Comparison of ENCODE assay signal across 8 mouse cellular contexts in the genomic region with DNA sequence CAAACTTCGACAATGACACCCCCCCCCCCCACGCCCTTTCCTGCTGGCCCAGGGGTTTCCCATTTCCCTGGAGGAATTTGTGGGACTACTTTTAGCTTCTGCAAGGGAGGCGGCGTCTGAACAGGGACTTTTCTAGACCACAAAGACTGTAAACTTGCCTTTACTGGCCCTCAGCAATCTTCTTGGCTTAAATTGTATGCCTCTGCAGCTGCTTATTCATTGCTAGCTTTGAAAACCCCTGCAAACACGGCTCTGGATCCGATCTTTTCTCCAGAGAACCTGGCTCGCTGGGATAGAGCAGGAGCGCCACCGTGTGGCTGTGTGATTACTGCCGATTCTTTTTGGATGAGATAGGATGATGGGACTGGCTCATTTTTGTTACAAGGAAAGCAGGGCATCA. TPM values are rescaled to one million over a fixed set of nuclear protein-coding genes. Genes with fewer than 3 reads are reported as not detected.
A peak's percentile ranks its signal among the peaks of the same experiment; 100 is the strongest.
DNase-seq lines count a peak whose midpoint lies in the region; ATAC-seq lines count a peak whose summit lies in the region.

No protein-coding gene starts in this region.

- H3K9ac ChIP-seq in heart, embryonic 15.5 days, result peak overlapping the region; percentile 38; the same call in 1 of the 2 replicates
- peak overlapping the region; percentile 47 for H3K9ac ChIP-seq in liver, embryonic 12.5 days

- peak; percentile 65 for ATAC-seq in CD4-positive, CD25-positive, alpha-beta regulatory T cell, adult 4 months
- 0 out of 2 replicates have a peak, but pooled peaks have one; percentile 40 for ATAC-seq in heart, embryonic 15.5 days (replicated peaks; ENCODE audit: insufficient number of reproducible peaks, insufficient read depth, low FRiP score, low read depth)
- peak; percentile 66 for ATAC-seq in liver, embryonic 12.5 days

- H3K27me3 ChIP-seq in forebrain, embryonic 10.5 days (ENCODE audit: poor library complexity, severe bottlenecking), result no peaks in the 10 kb centered on the region
- H3K27me3 ChIP-seq in heart, embryonic 15.5 days, result no peaks in the 10 kb centered on the region
- H3K27me3 ChIP-seq in liver, embryonic 12.5 days (replicated peaks), result no peaks in the 10 kb centered on the region
- no peaks in the 10 kb centered on the region for H3K27me3 ChIP-seq in splenic B cell, adult 2 months (ENCODE audit: control insufficient read depth, insufficient read depth, low read length, poor library complexity, severe bottlenecking)

- peak; percentile 20 for DNase-seq in c-Kit-negative CD71-positive TER-119-positive erythroid progenitor cells, embryonic 14.5 days (ENCODE audit: low read depth, low spot score)
- DNase-seq in forebrain, embryonic 10.5 days (ENCODE audit: extremely low spot score, low spot score), result peak; percentile 86
- peak; percentile 91 for DNase-seq in kidney, postnatal 14 days
- peak; percentile 94 for DNase-seq in naive thymus-derived CD4-positive, alpha-beta T cell, adult 2 months (ENCODE audit: low read depth)
- peak; percentile 87 for DNase-seq in splenic B cell, adult 2 months (ENCODE audit: low read depth, low spot score)

- H3K27ac ChIP-seq in forebrain, embryonic 10.5 days, result no peak overlapping the region
- H3K27ac ChIP-seq in heart, embryonic 15.5 days, result peak overlapping the region; percentile 39; the same call in 1 of the 2 replicates
- H3K27ac ChIP-seq in liver, embryonic 12.5 days, result peak overlapping the region; percentile 62; the same call in 1 of the 2 replicates

- no peaks in the 10 kb centered on the region for H3K36me3 ChIP-seq in forebrain, embryonic 10.5 days (replicated peaks)
- no peaks in the 10 kb centered on the region for H3K36me3 ChIP-seq in heart, embryonic 15.5 days
- H3K36me3 ChIP-seq in liver, embryonic 12.5 days, result no peaks in the 10 kb centered on the region
- H3K36me3 ChIP-seq in splenic B cell, adult 2 months (ENCODE audit: control insufficient read depth, insufficient read depth, low read length, poor library complexity, severe bottlenecking), result no peaks in the 10 kb centered on the region

- H3K4me2 ChIP-seq in heart, embryonic 15.5 days, result peak overlapping the region; percentile 56
- H3K4me2 ChIP-seq in liver, embryonic 12.5 days, result peak overlapping the region; percentile 69

- 11% methylated on average over 10 of the region's 10 CpGs for WGBS in forebrain, embryonic 10.5 days
- WGBS in heart, embryonic 15.5 days, result 10% methylated on average over 10 of the region's 10 CpGs
- 3% methylated on average over 10 of the region's 10 CpGs for WGBS in liver, embryonic 12.5 days (ENCODE audit: insufficient replicate concordance)

- peak overlapping the region; percentile 31; the same call in 1 of the 2 replicates for H3K4me3 ChIP-seq in forebrain, embryonic 10.5 days
- H3K4me3 ChIP-seq in heart, embryonic 15.5 days, result peak overlapping the region; percentile 17
- peak overlapping the region; percentile 37 for H3K4me3 ChIP-seq in liver, embryonic 12.5 days

- H3K4me1 ChIP-seq in forebrain, embryonic 10.5 days, result peaks cover 11% of the 10 kb centered on the region
- H3K4me1 ChIP-seq in heart, embryonic 15.5 days (replicated peaks), result peaks cover 5% of the 10 kb centered on the region; the same call in 1 of the 2 replicates
- H3K4me1 ChIP-seq in liver, embryonic 12.5 days, result peaks cover 10% of the 10 kb centered on the region

- no peaks in the 10 kb centered on the region for H3K9me3 ChIP-seq in forebrain, embryonic 10.5 days
- no peaks in the 10 kb centered on the region for H3K9me3 ChIP-seq in heart, embryonic 15.5 days (replicated peaks)
- no peaks in the 10 kb centered on the region for H3K9me3 ChIP-seq in liver, embryonic 12.5 days (replicated peaks)

RNA-seq across cellular contexts. Expression of a gene that starts 32.7 kb away (rescaled TPM):
- under 1 TPM in 1 of 2 experiments, not detected in 1; 0.94 TPM for polyA plus RNA-seq in CD4-positive, CD25-positive, alpha-beta regulatory T cell, adult 4 months (2017; shearing (Covaris generic))
- not detected in 2 replicates for polyA plus RNA-seq in forebrain, embryonic 10.5 days (2016; fragmentation: Nextera tagmentation; extraction: Ambion mirVana)
- polyA plus RNA-seq in heart, embryonic 15.5 days (2015; fragmentation: Nextera tagmentation; extraction: Ambion mirVana), result not detected in 2 replicates
- polyA plus RNA-seq in liver, embryonic 12.5 days (2016; fragmentation: Nextera tagmentation; extraction: Ambion mirVana), result not detected in 2 replicates

Comparison
In these comparisons a context has a peak if more than half of its experiments do, and no peak if none do; other contexts are left out.
1. DNase-seq: peak in every context shown above with its lines; median percentile 94 in naive thymus-derived CD4-positive, alpha-beta T cell, adult 2 months; 91 in kidney, postnatal 14 days; 87 in splenic B cell, adult 2 months; 86 in forebrain, embryonic 10.5 days; 20 in c-Kit-negative CD71-positive TER-119-positive erythroid progenitor cells, embryonic 14.5 days.